Mouse (Mus musculus) erythroblast, embryonic 14.5 days (primary cell): Measurements from ENCODE around the gene Plin3. TPM values are rescaled to one million over a fixed set of nuclear protein-coding genes. Genes with fewer than 3 reads are reported as not detected.

Experiments used
- H3K27me3 ChIP-seq: 2 replicates; pipeline ENCODE4 v1.6.1; 2012; ENCODE audit warnings: inconsistent platforms; ENCODE audit not compliant: control insufficient read depth
- H3K36me3 ChIP-seq: 2 replicates; pipeline ENCODE4 v1.6.1; 2012; ENCODE audit warnings: mild to moderate bottlenecking, inconsistent platforms; ENCODE audit not compliant: control insufficient read depth
- H3K4me1 ChIP-seq: 2 replicates; pipeline ENCODE4 v1.6.1; 2012; ENCODE audit warnings: inconsistent platforms; ENCODE audit not compliant: control insufficient read depth
- H3K4me3 ChIP-seq: replicated peaks from 2 replicates; pipeline ENCODE3; 2012; ENCODE audit warnings: moderate library complexity, mild to moderate bottlenecking, inconsistent platforms
- H3K9me3 ChIP-seq: 2 replicates; pipeline ENCODE4 v1.6.1; 2012; ENCODE audit warnings: low read length, inconsistent platforms, mixed read lengths; ENCODE audit not compliant: control insufficient read depth
- GATA1 ChIP-seq: IDR thresholded peaks from 2 replicates; pipeline ENCODE4 v1.6.1; 2012; ENCODE audit warnings: low read length, inconsistent platforms, mixed read lengths
- TAL1 ChIP-seq: IDR thresholded peaks from 3 replicates; pipeline ENCODE4 v1.6.1; 2012; ENCODE audit warnings: low read length, inconsistent platforms, mixed read lengths
- polyA plus RNA-seq: library from polyadenylated mRNA; stranded (reverse); fragments of >175 nt; gene quantifications from 2 replicates; pipeline ENCODE4 v1.2.3, GENCODE M21; 2012

The Plin3 gene
- polyA plus RNA-seq, 1 experiment: 0.86 TPM

- Histone ChIP-seq H3K36me3 (no peaks in the 10 kb centered on the region), H3K4me3 (no peak overlapping the region), H3K9me3 (no peaks in the 10 kb centered on the region), H3K27me3 (peaks cover 5% of the 10 kb centered on the region), H3K4me1 (no peaks in the 10 kb centered on the region)
- TF ChIP-seq GATA1 (no peak), TAL1 (no peak)
Observed at GRCm38 (mm10) chr17:56233818-56234469, 58.7 kb downstream of the Plin3 start.

GRCm38 (mm10) chr17:56233389-56233788 lies 59.3 kb downstream of the Plin3 start:
- no peaks in the 10 kb centered on the region for H3K4me1 ChIP-seq
- no peaks in the 10 kb centered on the region for H3K9me3 ChIP-seq
- peaks cover 7% of the 10 kb centered on the region for H3K27me3 ChIP-seq
- H3K4me3 ChIP-seq: no peak overlapping the region
- no peaks in the 10 kb centered on the region for H3K36me3 ChIP-seq
- no peak for TF ChIP-seq GATA1
- no peak for TF ChIP-seq TAL1

- Histone ChIP-seq H3K36me3 (no peaks in the 10 kb centered on the region), H3K27me3 (peaks cover 7% of the 10 kb centered on the region), H3K4me1 (no peaks in the 10 kb centered on the region; the same call in 1 of the 2 replicates), H3K4me3 (no peak overlapping the region), H3K9me3 (no peaks in the 10 kb centered on the region)
- TF ChIP-seq GATA1: no peak
- no peak for TF ChIP-seq TAL1
Observed at GRCm38 (mm10) chr17:56229943-56230342, 62.7 kb downstream of the Plin3 start.

Other genes with a start within 250 kb of the Plin3 start
- gene Ubxn6, start 217.8 kb downstream of the Plin3 start, polyA plus RNA-seq: 3.4 and 4.0 TPM in 2 replicates
- gene Hdgfl2, start 213.2 kb downstream of the Plin3 start, polyA plus RNA-seq: 35.9 and 38.5 TPM in 2 replicates
- gene Plin4, start 183.1 kb downstream of the Plin3 start, polyA plus RNA-seq: not detected in 2 replicates
- not detected in 2 replicates for gene Plin5, start 175.3 kb downstream of the Plin3 start, polyA plus RNA-seq
- gene Lrg1, start 170.9 kb downstream of the Plin3 start, polyA plus RNA-seq: 0.03 TPM in 1 of 2 replicates, not detected in the other
- 0.05 and 0.06 TPM in 2 replicates for gene Sema6b, start 152.5 kb downstream of the Plin3 start, polyA plus RNA-seq
- 0.07 and 0.10 TPM in 2 replicates for gene Tnfaip8l1, start 130.4 kb downstream of the Plin3 start, polyA plus RNA-seq
- gene Mydgf, start 109.0 kb downstream of the Plin3 start, polyA plus RNA-seq: 1.7 and 1.8 TPM in 2 replicates
- gene Dpp9, start 74.0 kb downstream of the Plin3 start, polyA plus RNA-seq: 5.6 and 6.1 TPM in 2 replicates
- 0.64 and 0.80 TPM in 2 replicates for gene Fem1a, start 36.1 kb downstream of the Plin3 start, polyA plus RNA-seq
- gene Ticam1, start 16.1 kb downstream of the Plin3 start, polyA plus RNA-seq: 0.90 and 0.96 TPM in 2 replicates
- gene Arrdc5, start 7.4 kb upstream of the Plin3 start, polyA plus RNA-seq: not detected in 2 replicates
- 30.4 and 30.5 TPM in 2 replicates for gene Uhrf1, start 10.4 kb upstream of the Plin3 start, polyA plus RNA-seq
- gene Kdm4b, start 33.2 kb upstream of the Plin3 start, polyA plus RNA-seq: 1.1 and 2.2 TPM in 2 replicates
- gene Ptprs, start 183.6 kb upstream of the Plin3 start, polyA plus RNA-seq: 0.33 and 0.44 TPM in 2 replicates
- not detected in 2 replicates for gene Znrf4, start 219.6 kb upstream of the Plin3 start, polyA plus RNA-seq